Mouse (Mus musculus) CH12.LX (cell line): Measurements from ENCODE around the gene Kif1c. TPM values are rescaled to one million over a fixed set of nuclear protein-coding genes. Genes with fewer than 3 reads are reported as not detected.

Experiments used
- DNase-seq: peaks from one replicate; pipeline ENCODE4 v3.0.0-alpha.2; 2013; ENCODE audit errors: extremely low read depth
- H3K27ac ChIP-seq: 2 replicates; pipeline ENCODE4 v1.5.1; 2012; ENCODE audit warnings: low read depth, mild to moderate bottlenecking, control low read depth, moderate library complexity; ENCODE audit not compliant: insufficient read depth
- H3K27me3 ChIP-seq: replicated peaks from 2 replicates; pipeline ENCODE3; 2012; ENCODE audit warnings: inconsistent platforms
- H3K36me3 ChIP-seq, 2 experiments: replicated peaks in 1 of 2; 2 replicates each; pipeline versions ENCODE3 to v1.6.1; 2012; ENCODE audit warnings: inconsistent platforms in 1 of 2, low read length in 1 of 2, mild to moderate bottlenecking in 1 of 2, mixed read lengths in 1 of 2, moderate library complexity in 1 of 2; ENCODE audit not compliant: control insufficient read depth in 1 of 2, insufficient read depth in 1 of 2
- H3K4me1 ChIP-seq, 2 experiments: 2 replicates each; pipeline ENCODE4 v1.6.1; 2012; ENCODE audit warnings: inconsistent platforms in 1 of 2, moderate library complexity in 1 of 2; ENCODE audit not compliant: insufficient read depth in 2 of 2, control insufficient read depth in 1 of 2
- H3K4me2 ChIP-seq: 2 replicates; pipeline ENCODE4 v1.6.1; 2012; ENCODE audit warnings: low read depth, mild to moderate bottlenecking, control low read depth; ENCODE audit not compliant: poor library complexity, insufficient read depth, severe bottlenecking
- H3K4me3 ChIP-seq, 3 experiments: fragments of 150-350 bp in 1 of 3; sonication (generic) in 1 of 3; replicated peaks in 1 of 3; 2 replicates each; pipeline versions ENCODE3 to v1.5.1; 2011 to 2012; ENCODE audit warnings: low read depth in 2 of 3, low read length in 2 of 3, mild to moderate bottlenecking in 2 of 3, moderate library complexity in 2 of 3, control low read depth in 1 of 3, improper control_type of control experiment in 1 of 3, inconsistent platforms in 1 of 3, mixed read lengths in 1 of 3; ENCODE audit not compliant: poor library complexity in 1 of 3
- H3K79me2 ChIP-seq: replicated peaks from 2 replicates; pipeline ENCODE4 v1.6.1; 2012; ENCODE audit warnings: mild to moderate bottlenecking, moderate library complexity; ENCODE audit not compliant: control insufficient read depth, poor library complexity, insufficient read depth, severe bottlenecking; ENCODE audit errors: extremely low read depth
- H3K9ac ChIP-seq: 2 replicates; pipeline ENCODE4 v1.6.1; 2012; ENCODE audit warnings: low read depth, mild to moderate bottlenecking, control low read depth, moderate library complexity; ENCODE audit not compliant: insufficient read depth
- H3K9me3 ChIP-seq: replicated peaks from 2 replicates; pipeline ENCODE3; 2012; ENCODE audit warnings: low read length, inconsistent platforms, mixed read lengths
- BHLHE40 ChIP-seq: IDR thresholded peaks from 2 replicates; pipeline ENCODE4 v1.6.1; 2011; ENCODE audit warnings: mild to moderate bottlenecking, low read depth, low read length, improper control_type of control experiment
- CHD1 ChIP-seq: IDR thresholded peaks from 2 replicates; pipeline ENCODE4 v1.6.1; 2012; ENCODE audit warnings: low read depth, low read length, improper control_type of control experiment, inconsistent platforms
- CHD2 ChIP-seq: IDR thresholded peaks from 2 replicates; pipeline ENCODE4 v1.6.1; 2011; ENCODE audit warnings: low read length, improper control_type of control experiment
- CTCF ChIP-seq, 2 experiments: IDR thresholded peaks in 1 of 2; conservative IDR thresholded peaks in 1 of 2; 2 replicates each; pipeline ENCODE4 v1.5.1; 2011 to 2012; ENCODE audit warnings: low read depth in 2 of 2, low read length in 2 of 2, improper control_type of control experiment in 1 of 2, inconsistent platforms in 1 of 2, mild to moderate bottlenecking in 1 of 2, moderate library complexity in 1 of 2
- E2F4 ChIP-seq: IDR thresholded peaks from 2 replicates; pipeline ENCODE4 v1.6.1; 2011; ENCODE audit warnings: low read depth, low read length, improper control_type of control experiment; ENCODE audit not compliant: insufficient replicate concordance
- ELF1 ChIP-seq: IDR thresholded peaks from 2 replicates; pipeline ENCODE4 v1.6.1; 2014; ENCODE audit warnings: low read depth, mild to moderate bottlenecking, inconsistent platforms, low read length, improper control_type of control experiment
- EP300 ChIP-seq: IDR thresholded peaks from 2 replicates; pipeline ENCODE4 v1.6.1; 2011; ENCODE audit warnings: low read length, improper control_type of control experiment
- ETS1 ChIP-seq: conservative IDR thresholded peaks from 2 replicates; pipeline ENCODE4 v1.6.1; 2012; ENCODE audit warnings: low read depth, mild to moderate bottlenecking, inconsistent platforms, low read length, improper control_type of control experiment, moderate library complexity
- GABPA ChIP-seq: IDR thresholded peaks from 2 replicates; pipeline ENCODE4 v1.6.1; 2012; ENCODE audit warnings: low read depth, low read length, improper control_type of control experiment, inconsistent platforms; ENCODE audit not compliant: insufficient replicate concordance
- HCFC1 ChIP-seq: IDR thresholded peaks from 2 replicates; pipeline ENCODE4 v1.6.1; 2012; ENCODE audit warnings: low read depth, mild to moderate bottlenecking, inconsistent platforms, low read length, improper control_type of control experiment
- IRF4 ChIP-seq: IDR thresholded peaks from 2 replicates; pipeline ENCODE4 v1.6.1; 2014; ENCODE audit warnings: low read depth, mild to moderate bottlenecking, inconsistent platforms, low read length, improper control_type of control experiment
- JUN ChIP-seq: IDR thresholded peaks from 2 replicates; pipeline ENCODE4 v1.6.1; 2011; ENCODE audit warnings: low read depth, mild to moderate bottlenecking, low read length, improper control_type of control experiment, moderate library complexity; ENCODE audit not compliant: insufficient read depth
- JUND ChIP-seq: conservative IDR thresholded peaks from 2 replicates; pipeline ENCODE4 v1.6.1; 2011; ENCODE audit warnings: low read depth, low read length, improper control_type of control experiment
- KAT2A ChIP-seq: IDR thresholded peaks from 2 replicates; pipeline ENCODE4 v1.6.1; 2012; ENCODE audit warnings: low read length, improper control_type of control experiment, inconsistent platforms; ENCODE audit not compliant: insufficient replicate concordance
- MAFK ChIP-seq: IDR thresholded peaks from 2 replicates; pipeline ENCODE4 v1.6.1; 2011; ENCODE audit warnings: low read length, improper control_type of control experiment; ENCODE audit not compliant: insufficient replicate concordance
- MAX ChIP-seq: IDR thresholded peaks from 2 replicates; pipeline ENCODE4 v1.6.1; 2011; ENCODE audit warnings: low read length, improper control_type of control experiment
- MAZ ChIP-seq: IDR thresholded peaks from 2 replicates; pipeline ENCODE4 v1.6.1; 2012; ENCODE audit warnings: low read depth, mild to moderate bottlenecking, inconsistent platforms, low read length, improper control_type of control experiment, moderate library complexity
- MEF2A ChIP-seq: IDR thresholded peaks from 2 replicates; pipeline ENCODE4 v1.6.1; 2014; ENCODE audit warnings: low read depth, mild to moderate bottlenecking, inconsistent platforms, low read length, improper control_type of control experiment, borderline replicate concordance
- MXI1 ChIP-seq: IDR thresholded peaks from 2 replicates; pipeline ENCODE4 v1.6.1; 2011; ENCODE audit warnings: mild to moderate bottlenecking, low read depth, low read length, improper control_type of control experiment
- MYC ChIP-seq: IDR thresholded peaks from 2 replicates; pipeline ENCODE4 v1.6.1; 2011; ENCODE audit warnings: low read depth, mild to moderate bottlenecking, improper control_type of control experiment, low read length
- NELFE ChIP-seq: IDR thresholded peaks from 2 replicates; pipeline ENCODE4 v1.6.1; 2011; ENCODE audit warnings: low read depth, low read length, improper control_type of control experiment
- NRF1 ChIP-seq: IDR thresholded peaks from 2 replicates; pipeline ENCODE4 v1.6.1; 2014; ENCODE audit warnings: low read depth, mild to moderate bottlenecking, inconsistent platforms, low read length, improper control_type of control experiment, moderate library complexity
- PAX5 ChIP-seq: IDR thresholded peaks from 2 replicates; pipeline ENCODE4 v1.6.1; 2012; ENCODE audit warnings: low read length, inconsistent platforms, mixed read lengths
- POLR2A ChIP-seq: IDR thresholded peaks from 2 replicates; pipeline ENCODE4 v1.6.1; 2011; ENCODE audit warnings: low read depth, mild to moderate bottlenecking, improper control_type of control experiment, low read length
- POLR2AphosphoS2 ChIP-seq: IDR thresholded peaks from 2 replicates; pipeline ENCODE4 v1.6.1; 2011; ENCODE audit warnings: low read depth, low read length, improper control_type of control experiment
- RAD21 ChIP-seq: IDR thresholded peaks from 2 replicates; pipeline ENCODE4 v1.6.1; 2011; ENCODE audit warnings: low read depth, mild to moderate bottlenecking, low read length, improper control_type of control experiment, moderate library complexity
- RCOR1 ChIP-seq: conservative IDR thresholded peaks from 2 replicates; pipeline ENCODE4 v1.6.1; 2012; ENCODE audit warnings: low read depth, mild to moderate bottlenecking, inconsistent platforms, low read length, improper control_type of control experiment
- SIN3A ChIP-seq: IDR thresholded peaks from 2 replicates; pipeline ENCODE4 v1.6.1; 2012; ENCODE audit warnings: low read length, improper control_type of control experiment, inconsistent platforms
- SMC3 ChIP-seq: IDR thresholded peaks from 2 replicates; pipeline ENCODE4 v1.6.1; 2011; ENCODE audit warnings: low read depth, low read length, improper control_type of control experiment
- TBP ChIP-seq: conservative IDR thresholded peaks from 2 replicates; pipeline ENCODE4 v1.6.1; 2011; ENCODE audit warnings: low read depth, low read length, improper control_type of control experiment
- TCF12 ChIP-seq: IDR thresholded peaks from 2 replicates; pipeline ENCODE4 v1.6.1; 2014; ENCODE audit warnings: low read depth, mild to moderate bottlenecking, inconsistent platforms, low read length, improper control_type of control experiment
- UBTF ChIP-seq: IDR thresholded peaks from 2 replicates; pipeline ENCODE4 v1.6.1; 2012; ENCODE audit warnings: low read depth, mild to moderate bottlenecking, inconsistent platforms, low read length, improper control_type of control experiment, moderate library complexity
- USF1 ChIP-seq: IDR thresholded peaks from 2 replicates; pipeline ENCODE4 v1.6.1; 2014; ENCODE audit warnings: low read depth, mild to moderate bottlenecking, inconsistent platforms, low read length, improper control_type of control experiment
- USF2 ChIP-seq: conservative IDR thresholded peaks from 2 replicates; pipeline ENCODE4 v1.6.1; 2011; ENCODE audit warnings: low read depth, low read length, improper control_type of control experiment
- ZC3H11A ChIP-seq: IDR thresholded peaks from 2 replicates; pipeline ENCODE4 v1.6.1; 2012; ENCODE audit warnings: low read depth, mild to moderate bottlenecking, inconsistent platforms, low read length, improper control_type of control experiment
- ZKSCAN1 ChIP-seq: IDR thresholded peaks from 2 replicates; pipeline ENCODE4 v1.6.1; 2012; ENCODE audit warnings: low read depth, inconsistent platforms, low read length, improper control_type of control experiment, borderline replicate concordance
- ZMIZ1 ChIP-seq: IDR thresholded peaks from 2 replicates; pipeline ENCODE4 v1.6.1; 2012; ENCODE audit warnings: low read depth, mild to moderate bottlenecking, inconsistent platforms, low read length, improper control_type of control experiment
- ZNF384 ChIP-seq: IDR thresholded peaks from 2 replicates; pipeline ENCODE4 v1.6.1; 2012; ENCODE audit warnings: low read depth, low read length, improper control_type of control experiment, inconsistent platforms
- dilution Hi-C: fragments of 300-500 bp; cut with MboI; formaldehyde crosslinking; loops from 2 replicates; pipeline ENCODE4 v1.14.3; 2020; ENCODE audit warnings: low sequenced_read_pairs; ENCODE audit not compliant: extremely low pct_unique_long_range_greater_than_20kb, extremely low pct_ligation_motif_present
- in situ Hi-C: fragments of 300-500 bp; cut with MboI; formaldehyde crosslinking; loops from 3 replicates; pipeline ENCODE4 v1.14.3; 2019; ENCODE audit warnings: low sequenced_read_pairs, low pct_ligation_motif_present, low pct_unique_long_range_greater_than_20kb, mixed read lengths
- polyA plus RNA-seq: library from polyadenylated mRNA; unstranded; fragments of >175 nt; gene quantifications from 2 replicates; pipeline ENCODE4 v1.2.1, GENCODE M21; 2012; ENCODE audit warnings: low read depth; ENCODE audit not compliant: insufficient read length
- total RNA-seq, 2 experiments: library from RNA; depleted of rRNA; stranded (reverse); fragments of 300-350 nt in 1 of 2; fragments of >200 nt in 1 of 2; gene quantifications; 2 replicates each; pipeline ENCODE4 v1.2.3; 2012 to 2014

Gene Kif1c
- total RNA-seq (2012; rRNA removed), result 36.9 and 38.0 TPM in 2 replicates
- total RNA-seq (2014; rRNA removed), result 11.0 and 11.6 TPM in 2 replicates
- 31.7 and 32.3 TPM in 2 replicates for polyA plus RNA-seq

GRCm38 (mm10) chr11:70699722-70700556 is at the start of gene Kif1c, which contains the start of gene Inca1:
Gene Kif1c, plus strand, starts transcription at chr11:70700548.
Gene Inca1, minus strand, starts transcription at chr11:70700155.
- Histone ChIP-seq H3K4me1 (peaks cover 9 to 24% of the 10 kb centered on the region in 2 experiments), H3K4me3 (peak within 1 kb of the TSS; percentile 71 to 82 (median 80))
- in situ Hi-C loops, result no loop called here
- TF ChIP-seq CHD2, result no peak
- no peak for TF ChIP-seq ZC3H11A
- no peak for TF ChIP-seq E2F4
- TF ChIP-seq CTCF (conservative IDR thresholded peaks at IDR 0.05 in 1 of 2, IDR thresholded peaks at IDR 0.05 in 1 of 2; ENCODE audit: low read depth in 2 of 2, low read length in 2 of 2), result no peak
- no peak; the same call in 1 of the 2 replicates for TF ChIP-seq ELF1
- TF ChIP-seq USF1, result no peak
- TF ChIP-seq ZNF384, result no peak
- TF ChIP-seq CHD1, result no peak
- peak; percentile 46 for TF ChIP-seq HCFC1
- TF ChIP-seq POLR2A, result peak; percentile 94
- no peak for TF ChIP-seq MXI1
- TF ChIP-seq MAZ, result peak; percentile 39
- no peak for TF ChIP-seq JUND
- TF ChIP-seq ZMIZ1, result peak; percentile 83
- TF ChIP-seq JUN, result no peak
- TF ChIP-seq MYC, result no peak
- TF ChIP-seq MAX, result peak; percentile 63; the same call in 1 of the 2 replicates
- TF ChIP-seq NELFE, result peak; percentile 85
- TF ChIP-seq UBTF, result no peak
- TF ChIP-seq PAX5, result no peak
- 0 out of 2 replicates have a peak, but pooled peaks have one; percentile 0 for TF ChIP-seq SMC3
- peak; percentile 40 for TF ChIP-seq IRF4
- TF ChIP-seq ETS1, result no peak
- TF ChIP-seq ZKSCAN1, result no peak
- no peak for TF ChIP-seq BHLHE40
- no peak for TF ChIP-seq GABPA
- no peak for TF ChIP-seq USF2
- no peak for TF ChIP-seq EP300
- no peak; the same call in 1 of the 2 replicates for TF ChIP-seq POLR2AphosphoS2
- TF ChIP-seq SIN3A, result no peak; the same call in 1 of the 2 replicates
- no peak for TF ChIP-seq KAT2A
- TF ChIP-seq RAD21, result no peak
- peak; percentile 69; the same call in 1 of the 2 replicates for TF ChIP-seq TCF12
- 0 out of 2 replicates have a peak, but pooled peaks have one; percentile 10 for TF ChIP-seq MEF2A
- TF ChIP-seq TBP, result peak; percentile 71; the same call in 1 of the 2 replicates
- no peak for TF ChIP-seq RCOR1
- TF ChIP-seq MAFK, result no peak
- peak; percentile 55; the same call in 1 of the 2 replicates for TF ChIP-seq NRF1
- TF ChIP-seq, all 38 proteins: peak for 12
- peak within 1 kb of the TSS; percentile 73 for H3K4me2 ChIP-seq
- H3K9ac ChIP-seq, result peak within 1 kb of the TSS; percentile 93
- H3K27ac ChIP-seq, result peak within 1 kb of the TSS; percentile 54; the same call in 1 of the 2 replicates
- H3K27me3 ChIP-seq, result peaks cover 3% of the 10 kb centered on the region
- DNase-seq, result peak; percentile 91
- 0 out of 2 replicates have a peak, but pooled peaks cover 5% of the 10 kb centered on the region for H3K79me2 ChIP-seq
- peaks cover 15 to 28% of the 10 kb centered on the region in 2 experiments for H3K36me3 ChIP-seq
- no peaks in the 10 kb centered on the region for H3K9me3 ChIP-seq
- dilution Hi-C loops, result no loop called here
